Mouse (Mus musculus): ENCODE measurements around the gene Ptch1.

Ptch1 gene

GRCm38 (mm10) chr13:63573256-63573835 lies at the start of gene Ptch1:
Gene Ptch1, minus strand, starts transcription at chr13:63573598.
- peak; percentile 59 for DNase-seq (ENCODE audit: low spot score)

- no peak for DNase-seq (ENCODE audit: low spot score)
Observed at GRCm38 (mm10) chr13:63621301-63621700, 47.9 kb upstream of the Ptch1 start.

GRCm38 (mm10) chr13:63613201-63613600 lies 39.8 kb upstream of the Ptch1 start:
- DNase-seq (ENCODE audit: low spot score): no peak

GRCm38 (mm10) chr13:63609734-63610133 lies 36.3 kb upstream of the Ptch1 start:
- peak; percentile 33 for DNase-seq (ENCODE audit: low spot score)

- no peak for DNase-seq (ENCODE audit: low spot score)
Observed at GRCm38 (mm10) chr13:63597593-63597992, 24.2 kb upstream of the Ptch1 start.

- no peak for DNase-seq (ENCODE audit: low spot score)
Observed at GRCm38 (mm10) chr13:63595869-63596268, 22.5 kb upstream of the Ptch1 start.

GRCm38 (mm10) chr13:63593469-63594050 lies 20.2 kb upstream of the Ptch1 start:
- no peak for DNase-seq (ENCODE audit: low spot score)

GRCm38 (mm10) chr13:63592755-63593154 lies 19.4 kb upstream of the Ptch1 start:
- DNase-seq (ENCODE audit: low spot score): no peak

- no peak for DNase-seq (ENCODE audit: low spot score)
Observed at GRCm38 (mm10) chr13:63574601-63575000, 1.2 kb upstream of the Ptch1 start.

- DNase-seq (ENCODE audit: low spot score): peak; percentile 58
Observed at GRCm38 (mm10) chr13:63572453-63573255, 744 bp downstream of the Ptch1 start.

GRCm38 (mm10) chr13:63572111-63572452 lies 1.3 kb downstream of the Ptch1 start:
- no peak for DNase-seq (ENCODE audit: low spot score)

GRCm38 (mm10) chr13:63570456-63570855 lies 2.9 kb downstream of the Ptch1 start:
- no peak for DNase-seq (ENCODE audit: low spot score)

GRCm38 (mm10) chr13:63569396-63569756 lies 4.0 kb downstream of the Ptch1 start:
- DNase-seq (ENCODE audit: low spot score): no peak

- DNase-seq (ENCODE audit: low spot score): no peak
Observed at GRCm38 (mm10) chr13:63568741-63569395, 4.5 kb downstream of the Ptch1 start.

- no peak for DNase-seq (ENCODE audit: low spot score)
Observed at GRCm38 (mm10) chr13:63568306-63568705, 5.1 kb downstream of the Ptch1 start.

GRCm38 (mm10) chr13:63567677-63568293 lies 5.6 kb downstream of the Ptch1 start:
- DNase-seq (ENCODE audit: low spot score): peak; percentile 97

GRCm38 (mm10) chr13:63566018-63567015 lies 7.1 kb downstream of the Ptch1 start:
- DNase-seq (ENCODE audit: low spot score): peak; percentile 91

- peak; percentile 51 for DNase-seq (ENCODE audit: low spot score)
Observed at GRCm38 (mm10) chr13:63565320-63566017, 7.9 kb downstream of the Ptch1 start.

GRCm38 (mm10) chr13:63564626-63565319 lies 8.6 kb downstream of the Ptch1 start:
- DNase-seq (ENCODE audit: low spot score): peak; percentile 80

Data from MN1 (cell line).